Mouse (Mus musculus): ENCODE measurements around the gene Hectd1. TPM values are rescaled to one million over a fixed set of nuclear protein-coding genes. Genes with fewer than 3 reads are reported as not detected.
A peak's percentile ranks its signal among the peaks of the same experiment; 100 is the strongest.

The Hectd1 gene
- polyA plus RNA-seq, 1 experiment from 2014 or later, result 31.3 TPM

DNA sequence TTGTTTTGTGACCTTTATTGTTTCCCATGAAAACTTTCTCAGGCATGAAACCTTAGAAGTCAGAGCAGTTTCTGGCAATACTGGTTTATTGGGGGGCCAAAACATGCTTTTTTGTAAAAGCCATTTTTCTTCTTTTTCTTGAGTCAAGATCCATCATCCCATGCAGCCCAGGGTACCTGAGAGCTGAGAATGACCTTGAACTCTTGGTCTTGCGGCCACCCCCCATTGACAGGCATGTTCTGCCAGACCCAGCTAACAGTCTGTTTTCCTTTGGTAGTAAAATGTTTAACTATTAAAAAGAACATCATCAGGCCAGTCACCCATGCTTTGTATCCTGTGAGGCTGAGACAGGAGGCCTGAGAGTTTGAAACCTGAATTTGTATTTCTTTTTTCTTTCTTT is 15.9 kb upstream of the Hectd1 start:
- no peak overlapping the region for H3K9ac ChIP-seq (ENCODE audit: low read depth, low read length)
- H3K27ac ChIP-seq (ENCODE audit: low read depth, low read length), result no peak overlapping the region; the same call in 1 of the 2 replicates
- peaks cover 6% of the 10 kb centered on the region; the same call in 1 of the 2 replicates for H3K4me1 ChIP-seq (ENCODE audit: control insufficient read depth, insufficient read depth, low read depth, low read length)
- peak overlapping the region; percentile 64 for H3K4me3 ChIP-seq (ENCODE audit: low read length)
- 21% methylated on average over 1 of the region's 1 CpGs for WGBS
- ATAC-seq, result peak; percentile 57
- no peaks in the 10 kb centered on the region for H3K9me3 ChIP-seq (ENCODE audit: control insufficient read depth, low read length)
- no peaks in the 10 kb centered on the region for H3K27me3 ChIP-seq (replicated peaks; ENCODE audit: control insufficient read depth, insufficient read depth, low read length)
- no peaks in the 10 kb centered on the region for H3K36me3 ChIP-seq (ENCODE audit: control insufficient read depth, insufficient read depth, low read length)
- peak overlapping the region; percentile 81 for H3K4me2 ChIP-seq (ENCODE audit: low read length)

DNA sequence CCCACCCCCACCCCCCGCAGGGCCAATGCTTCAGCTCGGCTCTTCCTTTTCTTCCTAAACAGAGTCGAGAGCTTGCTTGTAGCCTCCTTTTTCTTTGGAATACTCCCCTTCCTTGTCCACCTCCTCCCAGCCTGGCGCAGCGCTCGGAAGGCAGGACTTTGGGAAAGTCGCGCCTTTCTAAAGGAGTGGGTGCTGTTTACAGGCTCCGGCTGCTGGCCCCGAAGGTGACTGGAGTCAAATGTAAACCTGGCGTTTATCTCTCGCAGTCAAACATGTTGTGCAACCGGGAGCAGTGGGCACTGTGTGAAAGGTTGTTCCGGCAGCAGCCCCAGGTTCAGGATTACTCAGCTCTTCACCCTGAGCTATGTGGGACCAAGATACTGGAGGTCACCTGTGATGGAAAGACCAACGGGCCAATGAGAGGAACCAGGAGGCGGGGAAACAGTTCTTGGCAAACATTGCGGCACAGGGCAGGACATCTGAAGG is 15.5 kb upstream of the Hectd1 start:
- under 1% methylated on average over 17 of the region's 17 CpGs for WGBS
- Histone ChIP-seq H3K9ac (ENCODE audit: low read depth, low read length) (peak overlapping the region; percentile 71), H3K36me3 (ENCODE audit: control insufficient read depth, insufficient read depth, low read length) (no peaks in the 10 kb centered on the region), H3K27me3 (replicated peaks; ENCODE audit: control insufficient read depth, insufficient read depth, low read length) (no peaks in the 10 kb centered on the region), H3K27ac (ENCODE audit: low read depth, low read length) (peak overlapping the region; percentile 80), H3K4me1 (ENCODE audit: control insufficient read depth, insufficient read depth, low read depth, low read length) (peaks cover 6% of the 10 kb centered on the region; the same call in 1 of the 2 replicates), H3K4me2 (ENCODE audit: low read length) (peak overlapping the region; percentile 81), H3K9me3 (ENCODE audit: control insufficient read depth, low read length) (no peaks in the 10 kb centered on the region), H3K4me3 (ENCODE audit: low read length) (peak overlapping the region; percentile 64)
- peak; percentile 98 for ATAC-seq

DNA sequence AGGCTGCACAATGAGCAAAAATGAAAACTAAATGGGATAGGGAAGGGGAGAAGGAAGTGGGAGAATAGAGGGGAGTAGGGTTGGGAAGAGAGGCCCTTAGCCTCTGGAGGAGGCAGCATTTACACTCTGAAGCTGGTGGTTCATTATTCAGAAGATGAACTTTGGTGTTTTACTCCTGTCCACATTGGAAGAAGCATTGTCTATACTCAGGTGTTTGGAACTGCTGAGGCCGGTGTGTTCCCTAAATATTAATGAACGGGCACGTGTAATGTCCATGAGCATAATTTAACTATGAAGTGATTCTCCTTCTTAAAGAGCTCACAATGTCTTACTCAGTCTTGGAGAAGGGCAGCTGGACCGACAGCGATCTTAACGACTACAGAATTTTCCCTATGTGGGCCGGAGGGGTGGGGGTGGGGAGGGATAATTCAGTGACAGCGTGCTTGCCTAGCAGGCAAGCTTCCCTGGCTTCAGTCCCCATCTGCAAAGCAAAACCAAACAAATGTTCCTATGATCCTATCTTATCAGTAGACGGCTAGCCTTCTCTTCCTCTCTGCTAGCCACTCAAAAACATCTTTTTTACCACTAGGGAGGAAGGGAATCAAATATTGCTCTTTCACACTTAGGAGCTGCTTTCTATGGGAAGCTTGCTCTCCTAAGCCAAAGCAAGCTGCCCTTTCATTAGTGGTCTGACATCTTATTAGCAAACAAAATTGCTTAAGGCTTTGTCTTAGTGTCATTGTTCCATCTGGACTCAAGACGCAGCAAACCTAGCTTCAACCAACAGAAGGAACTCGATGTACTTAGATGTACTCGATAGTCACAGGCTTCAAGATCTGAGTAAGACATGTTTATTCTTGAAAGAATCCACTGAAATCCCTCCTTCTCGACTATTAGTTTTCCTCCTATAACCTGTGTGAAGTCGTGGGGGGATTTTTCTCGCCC is 14.5 kb upstream of the Hectd1 start:
- no peaks in the 10 kb centered on the region for H3K36me3 ChIP-seq (ENCODE audit: control insufficient read depth, insufficient read depth, low read length)
- H3K4me1 ChIP-seq (ENCODE audit: control insufficient read depth, insufficient read depth, low read depth, low read length), result peaks cover 6% of the 10 kb centered on the region; the same call in 1 of the 2 replicates
- ATAC-seq, result no peak
- no peaks in the 10 kb centered on the region for H3K9me3 ChIP-seq (ENCODE audit: control insufficient read depth, low read length)
- no peaks in the 10 kb centered on the region for H3K27me3 ChIP-seq (replicated peaks; ENCODE audit: control insufficient read depth, insufficient read depth, low read length)
- peak overlapping the region; percentile 71; the same call in 1 of the 2 replicates for H3K9ac ChIP-seq (ENCODE audit: low read depth, low read length)
- H3K4me2 ChIP-seq (ENCODE audit: low read length), result peak overlapping the region; percentile 81
- H3K4me3 ChIP-seq (ENCODE audit: low read length), result peak overlapping the region; percentile 64
- peak overlapping the region; percentile 80; the same call in 1 of the 2 replicates for H3K27ac ChIP-seq (ENCODE audit: low read depth, low read length)
- WGBS, result 36% methylated on average over 15 of the region's 15 CpGs

DNA sequence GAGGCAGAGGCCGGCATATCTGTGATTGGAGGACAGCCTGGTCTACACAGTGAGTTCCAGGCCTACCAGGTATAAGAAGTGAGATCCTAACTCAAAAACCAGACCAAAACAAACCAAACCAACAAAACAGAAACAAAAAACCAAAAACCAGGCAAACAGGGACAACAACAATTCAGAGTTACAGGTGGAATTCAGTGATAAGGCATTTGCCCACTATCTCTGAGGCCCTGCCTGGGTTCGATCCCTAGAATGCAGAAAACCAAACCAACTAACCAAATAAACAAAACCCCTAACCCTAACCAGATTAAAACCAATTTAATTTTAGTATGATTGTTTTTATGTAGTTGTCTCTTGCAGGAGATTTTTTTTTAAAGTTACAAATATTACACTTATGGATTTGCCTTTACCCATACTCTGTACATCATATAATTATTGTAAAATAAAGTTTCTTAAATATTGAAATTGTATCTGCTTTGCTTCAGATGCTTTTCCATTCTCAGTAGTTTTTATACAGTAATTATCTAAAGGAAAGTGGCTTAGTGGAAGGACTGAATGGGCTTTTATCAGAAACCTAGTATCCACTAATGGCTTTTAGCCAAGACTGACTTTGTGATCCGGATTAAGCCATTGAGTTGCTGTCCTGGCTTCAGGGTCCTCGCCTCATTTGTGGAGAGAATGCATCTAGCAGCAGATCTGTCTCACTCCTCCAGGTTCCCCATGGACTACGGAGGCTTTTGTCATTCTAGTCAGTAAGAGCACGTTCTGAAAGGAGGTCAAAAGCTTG is 12.9 kb upstream of the Hectd1 start:
- ATAC-seq, result no peak
- Histone ChIP-seq H3K27me3 (replicated peaks; ENCODE audit: control insufficient read depth, insufficient read depth, low read length) (no peaks in the 10 kb centered on the region), H3K4me3 (ENCODE audit: low read length) (no peak overlapping the region), H3K9ac (ENCODE audit: low read depth, low read length) (no peak overlapping the region), H3K36me3 (ENCODE audit: control insufficient read depth, insufficient read depth, low read length) (no peaks in the 10 kb centered on the region), H3K27ac (ENCODE audit: low read depth, low read length) (no peak overlapping the region), H3K4me1 (ENCODE audit: control insufficient read depth, insufficient read depth, low read depth, low read length) (peaks cover 6% of the 10 kb centered on the region; the same call in 1 of the 2 replicates), H3K9me3 (ENCODE audit: control insufficient read depth, low read length) (no peaks in the 10 kb centered on the region), H3K4me2 (ENCODE audit: low read length) (no peak overlapping the region)
- WGBS, result 57% methylated on average over 6 of the region's 6 CpGs

DNA sequence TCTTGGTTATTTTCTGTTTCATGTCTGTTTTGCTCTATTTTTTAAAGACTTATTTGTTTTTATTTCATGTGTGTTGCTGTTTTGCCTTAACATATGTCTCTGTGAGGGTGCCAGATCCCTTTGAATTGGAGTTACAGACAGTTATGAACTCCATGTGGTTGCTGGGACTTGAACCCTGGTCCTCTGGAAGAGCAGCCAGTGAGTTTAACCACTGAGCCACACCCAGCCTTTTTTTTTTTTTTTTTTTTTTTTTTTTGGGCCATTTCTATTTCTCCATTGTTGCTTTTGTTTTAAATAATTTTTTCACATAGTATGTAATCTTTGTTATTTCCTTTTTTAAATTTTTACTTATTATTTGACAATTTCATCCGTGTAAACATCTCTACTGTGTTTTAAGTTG is 10.5 kb upstream of the Hectd1 start:
- no peak overlapping the region for H3K4me2 ChIP-seq (ENCODE audit: low read length)
- no peaks in the 10 kb centered on the region for H3K36me3 ChIP-seq (ENCODE audit: control insufficient read depth, insufficient read depth, low read length)
- H3K9ac ChIP-seq (ENCODE audit: low read depth, low read length), result no peak overlapping the region
- no peak for ATAC-seq
- H3K4me1 ChIP-seq (ENCODE audit: control insufficient read depth, insufficient read depth, low read depth, low read length), result peaks cover 6% of the 10 kb centered on the region; the same call in 1 of the 2 replicates
- WGBS, result 91% methylated on average over 1 of the region's 1 CpGs
- H3K27me3 ChIP-seq (replicated peaks; ENCODE audit: control insufficient read depth, insufficient read depth, low read length), result no peaks in the 10 kb centered on the region
- no peak overlapping the region for H3K4me3 ChIP-seq (ENCODE audit: low read length)
- H3K9me3 ChIP-seq (ENCODE audit: control insufficient read depth, low read length), result no peaks in the 10 kb centered on the region
- H3K27ac ChIP-seq (ENCODE audit: low read depth, low read length), result no peak overlapping the region

DNA sequence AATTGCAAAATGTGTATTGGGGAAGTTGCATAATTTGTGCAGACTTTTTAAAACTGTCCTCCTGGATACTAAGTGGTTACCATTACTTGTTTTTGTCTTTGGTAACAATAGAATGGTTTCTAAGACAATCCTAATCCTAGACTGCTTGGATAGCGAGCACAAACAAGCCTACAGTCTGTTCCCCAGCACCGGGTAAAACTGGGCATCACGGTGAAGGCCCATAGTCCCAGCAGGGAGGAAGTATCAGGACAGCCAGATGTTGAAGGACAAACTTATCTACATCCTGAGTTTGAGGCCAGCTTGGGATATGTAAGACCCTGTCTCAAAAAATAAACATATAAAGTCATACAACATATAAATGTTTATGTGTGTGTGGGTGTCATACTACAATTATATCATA is 5.9 kb upstream of the Hectd1 start:
- WGBS, result 69% methylated on average over 3 of the region's 3 CpGs
- Histone ChIP-seq H3K9ac (ENCODE audit: low read depth, low read length) (no peak overlapping the region), H3K9me3 (ENCODE audit: control insufficient read depth, low read length) (no peaks in the 10 kb centered on the region), H3K27ac (ENCODE audit: low read depth, low read length) (no peak overlapping the region), H3K4me3 (ENCODE audit: low read length) (no peak overlapping the region), H3K36me3 (ENCODE audit: control insufficient read depth, insufficient read depth, low read length) (no peaks in the 10 kb centered on the region), H3K27me3 (replicated peaks; ENCODE audit: control insufficient read depth, insufficient read depth, low read length) (no peaks in the 10 kb centered on the region), H3K4me1 (ENCODE audit: control insufficient read depth, insufficient read depth, low read depth, low read length) (peaks cover 3% of the 10 kb centered on the region; the same call in 1 of the 2 replicates), H3K4me2 (ENCODE audit: low read length) (no peak overlapping the region)
- no peak for ATAC-seq

DNA sequence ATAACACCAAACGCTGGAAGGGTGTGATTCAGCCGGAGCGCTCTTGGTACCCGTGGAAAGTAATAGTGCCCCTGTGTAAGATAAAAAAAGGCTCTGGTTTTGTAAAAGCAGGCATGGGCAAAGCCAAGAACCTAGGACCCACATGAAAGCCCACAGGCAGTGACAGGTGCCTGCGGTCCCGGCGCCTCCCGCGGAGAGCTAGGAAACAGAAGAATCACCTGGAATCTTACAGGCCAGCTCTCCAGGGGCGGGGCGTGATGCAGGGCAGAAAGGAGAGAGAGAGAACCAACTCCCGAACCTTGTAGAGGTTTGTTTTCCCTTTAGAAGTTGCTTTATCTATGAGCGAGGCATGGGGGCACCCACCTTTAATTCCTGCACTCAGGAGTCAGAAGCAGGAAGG is 2.6 kb upstream of the Hectd1 start:
- Histone ChIP-seq H3K9ac (ENCODE audit: low read depth, low read length) (no peak overlapping the region), H3K4me3 (ENCODE audit: low read length) (no peak overlapping the region), H3K27ac (ENCODE audit: low read depth, low read length) (no peak overlapping the region), H3K4me1 (ENCODE audit: control insufficient read depth, insufficient read depth, low read depth, low read length) (peaks cover 17% of the 10 kb centered on the region), H3K27me3 (replicated peaks; ENCODE audit: control insufficient read depth, insufficient read depth, low read length) (no peaks in the 10 kb centered on the region), H3K9me3 (ENCODE audit: control insufficient read depth, low read length) (no peaks in the 10 kb centered on the region), H3K36me3 (ENCODE audit: control insufficient read depth, insufficient read depth, low read length) (no peaks in the 10 kb centered on the region), H3K4me2 (ENCODE audit: low read length) (no peak overlapping the region)
- no peak for ATAC-seq
- WGBS, result 82% methylated on average over 13 of the region's 13 CpGs

DNA sequence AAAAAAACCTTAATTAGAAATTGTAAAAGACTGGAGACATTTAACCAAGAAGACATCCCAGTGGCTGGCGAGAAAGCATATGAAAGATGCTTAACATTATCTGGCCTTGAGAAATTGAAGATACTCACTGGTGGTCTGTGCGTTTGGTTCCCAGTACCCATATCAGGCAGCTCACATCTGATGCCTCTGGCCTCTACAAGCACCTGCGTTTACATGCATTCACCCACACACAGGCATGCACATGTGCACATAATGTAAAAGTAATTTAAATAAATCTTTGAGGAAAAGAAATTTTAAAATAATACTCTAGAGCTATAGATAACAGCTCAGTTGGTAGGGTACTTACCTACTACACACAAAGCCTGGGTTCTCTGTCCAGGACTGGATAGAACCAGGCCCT is 2.0 kb upstream of the Hectd1 start:
- Histone ChIP-seq H3K27me3 (replicated peaks; ENCODE audit: control insufficient read depth, insufficient read depth, low read length) (no peaks in the 10 kb centered on the region), H3K9ac (ENCODE audit: low read depth, low read length) (no peak overlapping the region), H3K9me3 (ENCODE audit: control insufficient read depth, low read length) (no peaks in the 10 kb centered on the region), H3K27ac (ENCODE audit: low read depth, low read length) (no peak overlapping the region), H3K4me2 (ENCODE audit: low read length) (no peak overlapping the region), H3K4me1 (ENCODE audit: control insufficient read depth, insufficient read depth, low read depth, low read length) (peaks cover 19% of the 10 kb centered on the region), H3K36me3 (ENCODE audit: control insufficient read depth, insufficient read depth, low read length) (no peaks in the 10 kb centered on the region), H3K4me3 (ENCODE audit: low read length) (no peak overlapping the region)
- 96% methylated on average over 3 of the region's 3 CpGs for WGBS
- no peak for ATAC-seq

DNA sequence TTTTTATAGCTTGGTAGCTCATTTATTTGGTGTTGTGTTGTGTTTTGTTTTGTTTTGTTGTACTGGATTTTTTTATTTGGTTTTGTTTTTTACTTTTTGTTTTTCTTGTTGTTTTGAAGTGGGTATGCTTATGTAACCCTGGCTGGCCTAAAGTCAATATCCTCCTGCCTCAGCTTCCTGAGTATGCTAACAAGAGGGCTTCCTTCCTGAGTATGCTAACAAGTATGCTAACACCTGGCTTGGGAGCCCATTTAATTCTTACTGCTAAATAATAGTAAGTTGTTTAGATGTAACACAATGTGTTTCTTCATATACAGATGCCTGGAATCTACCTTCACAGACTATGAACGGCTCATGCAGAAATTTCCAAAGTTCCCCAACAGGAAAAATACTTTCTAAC is 1.3 kb upstream of the Hectd1 start:
- no peak overlapping the region for H3K9ac ChIP-seq (ENCODE audit: low read depth, low read length)
- peak overlapping the region; percentile 64; the same call in 1 of the 2 replicates for H3K4me2 ChIP-seq (ENCODE audit: low read length)
- ATAC-seq, result no peak
- WGBS, result 85% methylated on average over 1 of the region's 1 CpGs
- H3K27me3 ChIP-seq (replicated peaks; ENCODE audit: control insufficient read depth, insufficient read depth, low read length), result no peaks in the 10 kb centered on the region
- H3K9me3 ChIP-seq (ENCODE audit: control insufficient read depth, low read length), result no peaks in the 10 kb centered on the region
- H3K27ac ChIP-seq (ENCODE audit: low read depth, low read length), result no peak overlapping the region
- H3K4me3 ChIP-seq (ENCODE audit: low read length), result no peak overlapping the region
- H3K4me1 ChIP-seq (ENCODE audit: control insufficient read depth, insufficient read depth, low read depth, low read length), result peaks cover 19% of the 10 kb centered on the region
- H3K36me3 ChIP-seq (ENCODE audit: control insufficient read depth, insufficient read depth, low read length), result no peaks in the 10 kb centered on the region

Measured in hindbrain, embryonic 16.5 days (tissue).